Mouse (Mus musculus): ENCODE measurements around the gene Tjp1. TPM values are rescaled to one million over a fixed set of nuclear protein-coding genes. Genes with fewer than 3 reads are reported as not detected.

Tjp1 gene
- total and polyA plus RNA-seq, 3 experiments: not detected

- dilution Hi-C loops (cut with MboI; ENCODE audit: extremely low pct_ligation_motif_present, extremely low pct_unique_long_range_greater_than_20kb, low sequenced_read_pairs) (no loop called here), in situ Hi-C loops (cut with MboI; ENCODE audit: low pct_ligation_motif_present, low pct_unique_long_range_greater_than_20kb, low sequenced_read_pairs) (no loop called here)
- no peak overlapping the region for H3K27ac ChIP-seq (ENCODE audit: insufficient read depth, low read depth)
- no peak overlapping the region for H3K9ac ChIP-seq (ENCODE audit: insufficient read depth, low read depth)
- no peaks in the 10 kb centered on the region for H3K4me1 ChIP-seq (ENCODE audit: control insufficient read depth in 1 of 2, insufficient read depth in 2 of 2)
- H3K4me2 ChIP-seq (ENCODE audit: insufficient read depth, low read depth, poor library complexity, severe bottlenecking): no peak overlapping the region
- H3K9me3 ChIP-seq (replicated peaks; ENCODE audit: low read length): no peaks in the 10 kb centered on the region
- DNase-seq (ENCODE audit: extremely low read depth): no peak
- no peaks in the 10 kb centered on the region for H3K36me3 ChIP-seq (replicated peaks in 1 of 2; ENCODE audit: control insufficient read depth in 1 of 2, insufficient read depth in 1 of 2, low read length in 1 of 2)
- H3K27me3 ChIP-seq (replicated peaks): peaks cover 44% of the 10 kb centered on the region
- no peaks in the 10 kb centered on the region for H3K79me2 ChIP-seq (replicated peaks; ENCODE audit: control insufficient read depth, extremely low read depth, insufficient read depth, poor library complexity, severe bottlenecking)
- no peak overlapping the region for H3K4me3 ChIP-seq (replicated peaks in 1 of 3; ENCODE audit: low read depth in 2 of 3, low read length in 2 of 3, poor library complexity in 1 of 3)
- TF ChIP-seq MAFK (IDR thresholded peaks at IDR 0.05; ENCODE audit: insufficient replicate concordance, low read length): no peak
- TF ChIP-seq E2F4 (IDR thresholded peaks at IDR 0.05; ENCODE audit: insufficient replicate concordance, low read depth, low read length): no peak
- no peak for TF ChIP-seq MXI1 (IDR thresholded peaks at IDR 0.05; ENCODE audit: low read depth, low read length)
- TF ChIP-seq NRF1 (IDR thresholded peaks at IDR 0.05; ENCODE audit: low read depth, low read length): no peak
- TF ChIP-seq MAZ (IDR thresholded peaks at IDR 0.05; ENCODE audit: low read depth, low read length): no peak
- TF ChIP-seq ZC3H11A (IDR thresholded peaks at IDR 0.05; ENCODE audit: low read depth, low read length): no peak
- TF ChIP-seq CHD1 (IDR thresholded peaks at IDR 0.05; ENCODE audit: low read depth, low read length): no peak
- TF ChIP-seq RAD21 (IDR thresholded peaks at IDR 0.05; ENCODE audit: low read depth, low read length): no peak
- no peak for TF ChIP-seq KAT2A (IDR thresholded peaks at IDR 0.05; ENCODE audit: insufficient replicate concordance, low read length)
- no peak for TF ChIP-seq POLR2A (IDR thresholded peaks at IDR 0.05; ENCODE audit: low read depth, low read length)
- no peak for TF ChIP-seq GABPA (IDR thresholded peaks at IDR 0.05; ENCODE audit: insufficient replicate concordance, low read depth, low read length)
- TF ChIP-seq MYC (IDR thresholded peaks at IDR 0.05; ENCODE audit: low read depth, low read length): no peak
- TF ChIP-seq ZNF384 (IDR thresholded peaks at IDR 0.05; ENCODE audit: low read depth, low read length): no peak
- TF ChIP-seq CTCF (conservative IDR thresholded peaks at IDR 0.05 in 1 of 2, IDR thresholded peaks at IDR 0.05 in 1 of 2; ENCODE audit: low read depth in 2 of 2, low read length in 2 of 2): no peak
- no peak for TF ChIP-seq SIN3A (IDR thresholded peaks at IDR 0.05; ENCODE audit: low read length)
- TF ChIP-seq JUN (IDR thresholded peaks at IDR 0.05; ENCODE audit: insufficient read depth, low read depth, low read length): no peak
- TF ChIP-seq TBP (conservative IDR thresholded peaks at IDR 0.05; ENCODE audit: low read depth, low read length): no peak
- no peak for TF ChIP-seq IRF4 (IDR thresholded peaks at IDR 0.05; ENCODE audit: low read depth, low read length)
- no peak for TF ChIP-seq PAX5 (IDR thresholded peaks at IDR 0.05; ENCODE audit: low read length)
These were observed 45.1 kb upstream of the Tjp1 start for GRCm38 (mm10) chr7:65572731-65573130.

- H3K9ac ChIP-seq (ENCODE audit: insufficient read depth, low read depth): no peak overlapping the region
- in situ Hi-C loops (cut with MboI; ENCODE audit: low pct_ligation_motif_present, low pct_unique_long_range_greater_than_20kb, low sequenced_read_pairs) (no loop called here), dilution Hi-C loops (cut with MboI; ENCODE audit: extremely low pct_ligation_motif_present, extremely low pct_unique_long_range_greater_than_20kb, low sequenced_read_pairs) (no loop called here)
These were observed 43.1 kb upstream of the Tjp1 start for GRCm38 (mm10) chr7:65570691-65571090.

More at GRCm38 (mm10) chr7:65570691-65571090, 43.1 kb upstream of the Tjp1 start:
- Histone ChIP-seq H3K9me3 (replicated peaks; ENCODE audit: low read length) (no peaks in the 10 kb centered on the region), H3K27me3 (replicated peaks) (peaks cover 33% of the 10 kb centered on the region), H3K36me3 (replicated peaks in 1 of 2; ENCODE audit: control insufficient read depth in 1 of 2, insufficient read depth in 1 of 2, low read length in 1 of 2) (no peaks in the 10 kb centered on the region), H3K4me1 (ENCODE audit: control insufficient read depth in 1 of 2, insufficient read depth in 2 of 2) (no peaks in the 10 kb centered on the region), H3K4me2 (ENCODE audit: insufficient read depth, low read depth, poor library complexity, severe bottlenecking) (no peak overlapping the region), H3K4me3 (replicated peaks in 1 of 3; ENCODE audit: low read depth in 2 of 3, low read length in 2 of 3, poor library complexity in 1 of 3) (no peak overlapping the region), H3K79me2 (replicated peaks; ENCODE audit: control insufficient read depth, extremely low read depth, insufficient read depth, poor library complexity, severe bottlenecking) (no peaks in the 10 kb centered on the region), H3K27ac (ENCODE audit: insufficient read depth, low read depth) (no peak overlapping the region)
- DNase-seq (ENCODE audit: extremely low read depth): no peak
- TF ChIP-seq CTCF (conservative IDR thresholded peaks at IDR 0.05 in 1 of 2, IDR thresholded peaks at IDR 0.05 in 1 of 2; ENCODE audit: low read depth in 2 of 2, low read length in 2 of 2): no peak
- no peak for TF ChIP-seq MXI1 (IDR thresholded peaks at IDR 0.05; ENCODE audit: low read depth, low read length)
- TF ChIP-seq HCFC1 (IDR thresholded peaks at IDR 0.05; ENCODE audit: low read depth, low read length): no peak
- TF ChIP-seq TCF12 (IDR thresholded peaks at IDR 0.05; ENCODE audit: low read depth, low read length): no peak
- TF ChIP-seq CHD1 (IDR thresholded peaks at IDR 0.05; ENCODE audit: low read depth, low read length): no peak
